ENCODE assay signal across 28 mouse cellular contexts in the genomic region with DNA sequence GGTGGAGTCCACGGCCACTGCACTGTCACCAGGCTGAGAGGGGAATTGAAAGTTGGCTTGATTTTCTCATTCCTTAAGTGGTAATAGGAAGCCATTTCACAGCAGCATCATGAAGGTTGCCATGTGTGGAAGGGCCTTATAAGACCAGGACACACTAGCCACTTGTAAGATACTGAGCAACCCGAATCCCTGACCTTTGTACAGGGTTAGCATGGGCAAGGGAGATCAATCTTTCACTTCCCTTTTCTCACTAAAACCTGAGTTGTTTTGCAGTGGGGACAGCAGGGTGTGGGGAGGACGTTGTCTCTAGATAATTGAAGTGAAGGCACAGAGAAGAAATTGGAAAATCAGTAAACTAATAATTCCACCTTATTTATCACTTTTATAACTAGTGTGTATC. TPM values are rescaled to one million over a fixed set of nuclear protein-coding genes. Genes with fewer than 3 reads are reported as not detected.
DNase-seq lines count a peak whose midpoint lies in the region; ATAC-seq lines count a peak whose summit lies in the region.
"Had no signal": no experiment of that assay in that cellular context is flagged by ENCODE, and none has a peak within 500 bp of the region (broad histone marks: within the 10 kb centered on the region; RNA-seq: fewer than 3 reads in every experiment).

No protein-coding gene starts in this region.

- DNase-seq in heart, adult 11 months, result peak; percentile 89
- no peak for DNase-seq in heart, postnatal 14 days
- peak; percentile 64 for DNase-seq in A20 (ENCODE audit: low read depth, low spot score)
- DNase-seq in frontal cortex, adult 2 months (ENCODE audit: extremely low spot score in 1 of 2, low spot score in 1 of 2), result no peak
- DNase-seq in limb, embryonic 10.5 days (ENCODE audit: low spot score), result no peak
- DNase-seq: adrenal gland, adult 8-10 months; cerebellum, adult 8-10 months; cerebellum, postnatal 25 days; gastrocnemius, adult 2 months; gastrocnemius, postnatal 36 days; heart, postnatal 10 days; kidney, adult 11 months; kidney, postnatal 14 days; lung, postnatal 4 days; midbrain, embryonic 14.5 days; right cerebral cortex, postnatal 25 days; spleen, adult 18-20 months had no signal

- ATAC-seq in common myeloid progenitor, adult 5-6 weeks (replicated peaks; ENCODE audit: low read depth, poor library complexity, severe bottlenecking), result peak; percentile 35; the same call in 1 of the 2 replicates
- peak; percentile 33; the same call in 1 of the 2 replicates for ATAC-seq in neutrophil, adult 5-6 weeks (ENCODE audit: extremely low read depth, insufficient number of reproducible peaks, low FRiP score, poor library complexity, severe bottlenecking)
- ATAC-seq: forebrain, embryonic 14.5 days; inflammation-experienced regulatory T-cells, adult 6 months had no signal

- intact Hi-C loops in heart, postnatal 14 days (cut with DNase I), result loop anchor here (5.0 kb wide), 1 partner anchor 1103 kb away; no protein-coding TSS in a partner anchor

- no peak overlapping the region for H3K27ac ChIP-seq in limb, embryonic 10.5 days
- H3K27ac ChIP-seq: gastrocnemius, adult 2 months; heart, embryonic 13.5 days; hindbrain, embryonic 10.5 days; hindbrain, embryonic 15.5 days; left cerebral cortex, adult 2 months; liver, embryonic 15.5 days; lung, embryonic 15.5 days; neural tube, embryonic 15.5 days had no signal

- 72% methylated on average over 3 of the region's 3 CpGs for WGBS in limb, embryonic 10.5 days

- H3K36me3 ChIP-seq in limb, embryonic 10.5 days, result no peaks in the 10 kb centered on the region
- H3K36me3 ChIP-seq: hindbrain, embryonic 10.5 days; hindbrain, embryonic 15.5 days; lung, embryonic 15.5 days; neural tube, embryonic 15.5 days had no signal

- H3K4me3 ChIP-seq in limb, embryonic 10.5 days, result no peak overlapping the region
- H3K4me3 ChIP-seq: gastrocnemius, adult 2 months; heart, embryonic 13.5 days; hindbrain, embryonic 10.5 days; hindbrain, embryonic 15.5 days; left cerebral cortex, adult 2 months; liver, embryonic 15.5 days; lung, embryonic 15.5 days; neural tube, embryonic 15.5 days had no signal

- no peaks in the 10 kb centered on the region for H3K9me3 ChIP-seq in limb, embryonic 10.5 days (replicated peaks)
- H3K9me3 ChIP-seq: heart, embryonic 13.5 days; hindbrain, embryonic 10.5 days; hindbrain, embryonic 15.5 days; liver, embryonic 15.5 days; lung, embryonic 15.5 days; neural tube, embryonic 15.5 days had no signal

- peaks cover 6% of the 10 kb centered on the region for H3K4me1 ChIP-seq in limb, embryonic 10.5 days
- H3K4me1 ChIP-seq: liver, embryonic 15.5 days; lung, embryonic 15.5 days had no signal

- peaks cover 13% of the 10 kb centered on the region for H3K27me3 ChIP-seq in limb, embryonic 10.5 days (ENCODE audit: low read depth, poor library complexity, severe bottlenecking)
- H3K27me3 ChIP-seq: hindbrain, embryonic 15.5 days; liver, embryonic 15.5 days; lung, embryonic 15.5 days had no signal

RNA-seq across cellular contexts. Expression of a gene that starts 43.2 kb away (rescaled TPM):
- total RNA-seq in heart, postnatal 14 days (2021), result 1 to 10 TPM; 1.1 to 1.5 TPM
- 0.19 and 0.37 TPM in 2 replicates for total RNA-seq in common myeloid progenitor, adult 5-6 weeks (2017)
- total RNA-seq in neutrophil, adult 5-6 weeks (2017), result 0.12 and 0.37 TPM in 2 replicates
- polyA plus RNA-seq in frontal cortex, adult 2 months (2012; rRNA removed), result 1.0 and 1.3 TPM in 2 replicates
- polyA plus RNA-seq in limb, embryonic 10.5 days (2016; fragmentation: Nextera tagmentation; extraction: Ambion mirVana), result 0.64 and 0.79 TPM in 2 replicates

Comparison
In these comparisons a context has a peak if more than half of its experiments do, and no peak if none do; other contexts are left out.
1. DNase-seq: peak in heart, adult 11 months (single experiment) and A20 (single experiment); none in heart, postnatal 14 days (0 of 2), frontal cortex, adult 2 months (0 of 2) and limb, embryonic 10.5 days (single experiment).